In the genomic region with DNA sequence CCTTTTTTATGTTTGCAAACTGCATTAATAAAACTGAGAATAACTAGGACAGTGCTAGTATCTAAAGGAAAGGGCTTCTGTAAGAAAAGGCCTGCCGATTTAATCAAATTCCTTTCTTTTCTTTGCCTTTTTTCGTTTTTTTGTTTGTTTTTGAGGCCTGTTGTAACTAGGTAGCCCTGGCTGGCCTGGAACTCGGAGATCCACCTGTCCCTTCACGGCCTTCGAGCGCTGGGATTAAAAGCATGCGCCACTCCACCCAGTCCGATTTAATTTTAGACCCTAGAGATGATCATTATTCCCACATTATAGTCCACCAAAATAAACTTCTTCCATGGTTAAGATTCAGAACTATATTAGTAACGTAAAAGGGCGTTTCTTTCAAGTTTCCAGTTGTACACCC, we compare ENCODE assay signal across 7 mouse cellular contexts. TPM values are rescaled to one million over a fixed set of nuclear protein-coding genes. Genes with fewer than 3 reads are reported as not detected.
DNase-seq lines count a peak whose midpoint lies in the region; ATAC-seq and TF ChIP-seq lines count a peak whose summit lies in the region.

No protein-coding gene starts in this region.

- H3K9me3 ChIP-seq in forebrain, postnatal 0 days (ENCODE audit: low read length) = no peaks in the 10 kb centered on the region
- no peaks in the 10 kb centered on the region for H3K9me3 ChIP-seq in limb, embryonic 11.5 days (ENCODE audit: control insufficient read depth, low read length)

- no peak for TF ChIP-seq CTCF in forebrain, postnatal 0 days (IDR thresholded peaks at IDR 0.05; ENCODE audit: low read depth)

- H3K4me2 ChIP-seq in forebrain, postnatal 0 days (ENCODE audit: low read depth) = peak overlapping the region; percentile 48
- peak overlapping the region; percentile 35 for H3K4me2 ChIP-seq in limb, embryonic 11.5 days (ENCODE audit: low read depth, severe bottlenecking)
- peak overlapping the region; percentile 84 for H3K4me2 ChIP-seq in myocyte (ENCODE audit: low read depth)

- no peaks in the 10 kb centered on the region for H3K36me3 ChIP-seq in forebrain, postnatal 0 days (ENCODE audit: insufficient read depth)
- H3K36me3 ChIP-seq in limb, embryonic 11.5 days (ENCODE audit: control insufficient read depth, insufficient read depth, low read length) = no peaks in the 10 kb centered on the region
- H3K36me3 ChIP-seq in myocyte (ENCODE audit: control insufficient read depth, insufficient read depth) = peaks cover 16% of the 10 kb centered on the region

- H3K4me3 ChIP-seq in forebrain, postnatal 0 days (ENCODE audit: low read depth, low read length) = peak overlapping the region; percentile 43
- peak overlapping the region; percentile 42 for H3K4me3 ChIP-seq in limb, embryonic 11.5 days (ENCODE audit: low read depth, low read length)
- peak overlapping the region; percentile 78 for H3K4me3 ChIP-seq in myocyte

- ATAC-seq in forebrain, postnatal 0 days = no peak
- ATAC-seq in limb, embryonic 11.5 days (ENCODE audit: insufficient number of reproducible peaks, low FRiP score, low TSS enrichment, low read depth) = no peak

- WGBS in forebrain, postnatal 0 days = 37% methylated on average over 10 of the region's 10 CpGs
- 26% methylated on average over 10 of the region's 10 CpGs for WGBS in limb, embryonic 11.5 days

- H3K27ac ChIP-seq in forebrain, postnatal 0 days (ENCODE audit: low read depth, low read length) = peak overlapping the region; percentile 92
- peak overlapping the region; percentile 72; the same call in 1 of the 2 replicates for H3K27ac ChIP-seq in limb, embryonic 11.5 days (replicated peaks; ENCODE audit: low read depth, low read length)

- no peak overlapping the region for H3ac ChIP-seq in myocyte (ENCODE audit: control insufficient read depth, insufficient read length)

- no peak for TF ChIP-seq POLR2A in myocyte (IDR thresholded peaks at IDR 0.05; ENCODE audit: insufficient read length, low read depth)

- H3K79me2 ChIP-seq in myocyte (ENCODE audit: control insufficient read depth, insufficient read depth) = peaks cover 38% of the 10 kb centered on the region

- H3K4me1 ChIP-seq in forebrain, postnatal 0 days (ENCODE audit: insufficient read depth) = no peaks in the 10 kb centered on the region
- H3K4me1 ChIP-seq in limb, embryonic 11.5 days (ENCODE audit: control insufficient read depth, insufficient read depth, low read length) = no peaks in the 10 kb centered on the region

- DNase-seq in 3T3-L1 (ENCODE audit: low read depth, low spot score) = peak; percentile 46
- peak; percentile 53 for DNase-seq in A20 (ENCODE audit: low read depth, low spot score)
- no peak for DNase-seq in forebrain, postnatal 0 days
- DNase-seq in limb, embryonic 11.5 days (ENCODE audit: low spot score) = peak; percentile 22
- no peak for DNase-seq in Muller cell, postnatal 12 days (ENCODE audit: inconsistent ontology term)
- DNase-seq in T-cell, adult 2 months (ENCODE audit: low spot score) = no peak

- no peaks in the 10 kb centered on the region for H3K27me3 ChIP-seq in forebrain, postnatal 0 days (ENCODE audit: insufficient read depth, low read length)
- H3K27me3 ChIP-seq in limb, embryonic 11.5 days (ENCODE audit: control insufficient read depth, insufficient read depth, low read length) = no peaks in the 10 kb centered on the region
- H3K27me3 ChIP-seq in myocyte (ENCODE audit: control insufficient read depth, insufficient read depth, insufficient read length) = no peaks in the 10 kb centered on the region

- peak overlapping the region; percentile 53 for H3K9ac ChIP-seq in forebrain, postnatal 0 days
- H3K9ac ChIP-seq in limb, embryonic 11.5 days (ENCODE audit: low read length) = peak overlapping the region; percentile 59; the same call in 1 of the 2 replicates

TF ChIP-seq in myocyte, 11 proteins besides CTCF, POLR2A, EP300 and RAD21:
- TF ChIP-seq MYOD1 (IDR thresholded peaks at IDR 0.05; ENCODE audit: control insufficient read depth in 1 of 3, insufficient read length in 2 of 3, low read depth in 2 of 3) (no peak), USF1 (IDR thresholded peaks at IDR 0.05; ENCODE audit: low read depth) (no peak), MAX (IDR thresholded peaks at IDR 0.05; ENCODE audit: low read depth) (no peak), TCF12 (IDR thresholded peaks at IDR 0.05; ENCODE audit: insufficient read depth, poor library complexity, severe bottlenecking) (no peak), SRF (IDR thresholded peaks at IDR 0.05; ENCODE audit: control insufficient read depth, insufficient read length, low read depth) (no peak)

RNA-seq across cellular contexts. Expression of a gene that starts 1.2 kb away (rescaled TPM):
- 542 and 544 TPM in 2 replicates for total RNA-seq in forebrain, postnatal 0 days (2014; rRNA removed)
- polyA plus RNA-seq in forebrain, postnatal 0 days (2015; fragmentation: Nextera tagmentation; extraction: Ambion mirVana) = 603 and 616 TPM in 2 replicates
- polyA plus RNA-seq in limb, embryonic 11.5 days (2014; fragmentation: Nextera tagmentation; extraction: Ambion mirVana) = 612 and 618 TPM in 2 replicates
- polyA plus RNA-seq in myocyte (2012; fragmentation: generic; extraction: Trizol) = 202 TPM

RNA-seq across cellular contexts. Expression of a gene that starts 34.5 kb away (rescaled TPM):
- 23.8 TPM in 2 replicates for total RNA-seq in forebrain, postnatal 0 days (2014; rRNA removed)
- 19.7 and 20.7 TPM in 2 replicates for polyA plus RNA-seq in forebrain, postnatal 0 days (2015; fragmentation: Nextera tagmentation; extraction: Ambion mirVana)
- 7.6 and 8.8 TPM in 2 replicates for polyA plus RNA-seq in limb, embryonic 11.5 days (2014; fragmentation: Nextera tagmentation; extraction: Ambion mirVana)
- 1.1 TPM for polyA plus RNA-seq in myocyte (2012; fragmentation: generic; extraction: Trizol)

RNA-seq across cellular contexts. Expression of a gene that starts 37.7 kb away (rescaled TPM):
- 0.08 TPM in 1 of 2 replicates, not detected in the other for total RNA-seq in forebrain, postnatal 0 days (2014; rRNA removed)
- polyA plus RNA-seq in forebrain, postnatal 0 days (2015; fragmentation: Nextera tagmentation; extraction: Ambion mirVana) = not detected in 2 replicates
- polyA plus RNA-seq in limb, embryonic 11.5 days (2014; fragmentation: Nextera tagmentation; extraction: Ambion mirVana) = 0.16 TPM in 1 of 2 replicates, not detected in the other
- not detected for polyA plus RNA-seq in myocyte (2012; fragmentation: generic; extraction: Trizol)

Comparison
In these comparisons a context has a peak if more than half of its experiments do, and no peak if none do; other contexts are left out.
1. DNase-seq: peak in 3T3-L1 (single experiment), A20 (single experiment) and limb, embryonic 11.5 days (single experiment); none in forebrain, postnatal 0 days (single experiment), Muller cell, postnatal 12 days (single experiment) and T-cell, adult 2 months (single experiment).
2. Peak in every context shown above with its lines, with median percentiles within 50 percentile points of each other: H3K4me2 ChIP-seq and H3K4me3 ChIP-seq.